Mouse (Mus musculus) midbrain, embryonic 12.5 days (tissue): ENCODE measurements at regions not wholly inside any gene's neighbourhood (a gene's known extent, or its start where the extent isn't known, plus 50 kb on each side); places are given as distances from the start of the nearest gene placed in this dataset.
"Not testable (repeated sequence)": the region's sequence is repeated elsewhere in the genome, so short reads cannot be mapped to it uniquely, and the experiment has no call there.

Experiments used
- ATAC-seq: fragments of 200-750 bp; cut with Nextera tagmentation; 2 replicates; pipeline ENCODE4 v1.8.0; 2017; ENCODE audit warnings: low read depth, moderate TSS enrichment, moderate library complexity; ENCODE audit not compliant: low FRiP score
- H3K27ac ChIP-seq: fragments of 300-500 bp; sonication (generic); replicated peaks from 2 replicates; pipeline ENCODE4 v1.5.1; 2016; ENCODE audit warnings: mild to moderate bottlenecking
- H3K27me3 ChIP-seq: fragments of 300-500 bp; sonication (generic); 2 replicates; pipeline ENCODE4 v1.6.1; 2016; ENCODE audit warnings: mild to moderate bottlenecking
- H3K36me3 ChIP-seq: fragments of 300-500 bp; sonication (generic); 2 replicates; pipeline ENCODE4 v1.6.1; 2016
- H3K4me1 ChIP-seq: fragments of 300-500 bp; sonication (generic); 2 replicates; pipeline ENCODE4 v1.6.1; 2016
- H3K4me2 ChIP-seq: fragments of 300-500 bp; sonication (generic); replicated peaks from 2 replicates; pipeline ENCODE4 v1.6.1; 2016; ENCODE audit warnings: mild to moderate bottlenecking, moderate library complexity
- H3K4me3 ChIP-seq: fragments of 300-500 bp; sonication (generic); 2 replicates; pipeline ENCODE4 v1.5.1; 2016; ENCODE audit warnings: mild to moderate bottlenecking
- H3K9ac ChIP-seq: fragments of 300-500 bp; sonication (generic); replicated peaks from 2 replicates; pipeline ENCODE4 v1.6.1; 2016; ENCODE audit warnings: mild to moderate bottlenecking, moderate library complexity
- H3K9me3 ChIP-seq: fragments of 300-500 bp; sonication (generic); 2 replicates; pipeline ENCODE4 v1.6.1; 2016; ENCODE audit warnings: mild to moderate bottlenecking
- WGBS: fragments of 180-500 bp; shearing (Covaris S2); methylation state at CpG from one replicate; pipeline ENCODE4 v1.1.7; 2016; 5-methylcytosine and 5-hydroxymethylcytosine counted together

- no peak overlapping the region for H3K4me3 ChIP-seq
- WGBS, result 94% methylated on average over 4 of the region's 4 CpGs
- no peaks in the 10 kb centered on the region for H3K9me3 ChIP-seq
- no peaks in the 10 kb centered on the region for H3K4me1 ChIP-seq
- H3K27me3 ChIP-seq, result no peaks in the 10 kb centered on the region
- H3K36me3 ChIP-seq, result no peaks in the 10 kb centered on the region
- no peak overlapping the region for H3K9ac ChIP-seq
- H3K4me2 ChIP-seq, result no peak overlapping the region
- no peak for ATAC-seq
- no peak overlapping the region for H3K27ac ChIP-seq
Observed at GRCm38 (mm10) chr11:121894801-121895200, 64.8 kb downstream of the Ptchd3 start.

GRCm38 (mm10) chr11:121904393-121904792 is 74.3 kb downstream of the Ptchd3 start:
- H3K4me2 ChIP-seq, H3K4me1 ChIP-seq, H3K9ac ChIP-seq, H3K27ac ChIP-seq, H3K27me3 ChIP-seq, H3K4me3 ChIP-seq, H3K36me3 ChIP-seq, ATAC-seq, H3K9me3 ChIP-seq: not testable (repeated sequence)
- WGBS, result 79% methylated on average over 6 of the region's 6 CpGs

- WGBS, result 90% methylated on average over 10 of the region's 10 CpGs
- not testable (repeated sequence) for H3K27ac ChIP-seq, H3K4me1 ChIP-seq, H3K27me3 ChIP-seq, H3K9me3 ChIP-seq, H3K36me3 ChIP-seq, H3K9ac ChIP-seq, ATAC-seq, H3K4me3 ChIP-seq
- H3K4me2 ChIP-seq, result peak overlapping the region; percentile 27
Observed at GRCm38 (mm10) chr11:121924631-121925030, 94.6 kb downstream of the Ptchd3 start.

- H3K4me3 ChIP-seq, ATAC-seq, H3K27ac ChIP-seq, H3K4me1 ChIP-seq, H3K9me3 ChIP-seq, H3K36me3 ChIP-seq, H3K27me3 ChIP-seq, H3K9ac ChIP-seq: not testable (repeated sequence)
- H3K4me2 ChIP-seq, result peak overlapping the region; percentile 27
- WGBS, result 39% methylated on average over 16 of the region's 16 CpGs
Observed at GRCm38 (mm10) chr11:121925043-121925442, 95.0 kb downstream of the Ptchd3 start.

- not testable (repeated sequence) for ATAC-seq, H3K36me3 ChIP-seq, H3K9me3 ChIP-seq, H3K4me3 ChIP-seq, H3K9ac ChIP-seq, H3K27ac ChIP-seq, H3K27me3 ChIP-seq, H3K4me2 ChIP-seq, H3K4me1 ChIP-seq
- 72% methylated on average over 6 of the region's 6 CpGs for WGBS
Observed at GRCm38 (mm10) chr11:121951726-121952125, 121.7 kb downstream of the Ptchd3 start.

- H3K9me3 ChIP-seq, H3K27ac ChIP-seq, H3K36me3 ChIP-seq, H3K4me1 ChIP-seq, H3K9ac ChIP-seq, ATAC-seq, H3K27me3 ChIP-seq: not testable (repeated sequence)
- Histone ChIP-seq H3K4me2 (peak overlapping the region; percentile 53), H3K4me3 (peak overlapping the region; percentile 34)
- WGBS, result 10% methylated on average over 20 of the region's 20 CpGs
Observed at GRCm38 (mm10) chr11:121956367-121957235, 126.6 kb downstream of the Ptchd3 start.

GRCm38 (mm10) chr11:121958735-121959134 is 128.7 kb downstream of the Ptchd3 start:
- H3K27me3 ChIP-seq, H3K4me1 ChIP-seq, H3K36me3 ChIP-seq, H3K4me3 ChIP-seq, ATAC-seq, H3K9me3 ChIP-seq, H3K4me2 ChIP-seq, H3K9ac ChIP-seq, H3K27ac ChIP-seq: not testable (repeated sequence)
- WGBS, result 90% methylated on average over 5 of the region's 5 CpGs

GRCm38 (mm10) chr11:121964111-121964510 is 134.1 kb downstream of the Ptchd3 start:
- H3K4me2 ChIP-seq, H3K9me3 ChIP-seq, H3K27ac ChIP-seq, ATAC-seq, H3K9ac ChIP-seq, H3K4me1 ChIP-seq, H3K27me3 ChIP-seq, H3K36me3 ChIP-seq, H3K4me3 ChIP-seq: not testable (repeated sequence)

GRCm38 (mm10) chr11:121965911-121966310 is 135.9 kb downstream of the Ptchd3 start:
- not testable (repeated sequence) for H3K4me1 ChIP-seq, ATAC-seq, H3K27me3 ChIP-seq, H3K36me3 ChIP-seq, H3K27ac ChIP-seq, H3K9ac ChIP-seq, H3K4me2 ChIP-seq, H3K4me3 ChIP-seq, H3K9me3 ChIP-seq
- 0% methylated on average over 1 of the region's 1 CpGs for WGBS
